Mouse (Mus musculus) layer of hippocampus, postnatal 25 days (tissue): ENCODE measurements at regions not wholly inside any gene's neighbourhood (a gene's known extent, or its start where the extent isn't known, plus 50 kb on each side); places are given as distances from the start of the nearest gene placed in this dataset.

Experiments used
- DNase-seq, 2 experiments: peaks; one replicate each; pipeline ENCODE4 v3.0.0; 2022; ENCODE audit warnings: mixed read lengths in 2 of 2, low spot score in 1 of 2; ENCODE audit errors: extremely low spot score in 1 of 2

DNA sequence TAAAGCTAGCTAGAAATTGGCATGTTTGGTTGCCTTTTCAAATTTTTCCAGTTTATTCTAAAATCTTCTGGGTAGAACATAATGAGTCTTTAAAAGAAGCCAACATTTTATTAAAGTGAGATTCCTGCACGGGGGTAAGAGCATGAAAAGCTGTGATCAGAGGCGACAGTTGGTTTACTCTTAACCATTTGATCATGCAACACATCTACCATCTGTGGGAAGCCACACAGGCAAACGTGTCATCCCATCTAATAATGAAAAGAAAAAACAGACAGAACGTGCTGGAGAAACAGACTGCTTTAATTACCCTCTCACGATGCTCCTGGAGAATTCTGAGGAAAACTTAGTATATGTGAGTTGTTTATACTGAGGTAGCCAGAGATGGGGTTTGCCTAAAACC, 115.4 kb upstream of the Pter start:
- DNase-seq: no peak

DNA sequence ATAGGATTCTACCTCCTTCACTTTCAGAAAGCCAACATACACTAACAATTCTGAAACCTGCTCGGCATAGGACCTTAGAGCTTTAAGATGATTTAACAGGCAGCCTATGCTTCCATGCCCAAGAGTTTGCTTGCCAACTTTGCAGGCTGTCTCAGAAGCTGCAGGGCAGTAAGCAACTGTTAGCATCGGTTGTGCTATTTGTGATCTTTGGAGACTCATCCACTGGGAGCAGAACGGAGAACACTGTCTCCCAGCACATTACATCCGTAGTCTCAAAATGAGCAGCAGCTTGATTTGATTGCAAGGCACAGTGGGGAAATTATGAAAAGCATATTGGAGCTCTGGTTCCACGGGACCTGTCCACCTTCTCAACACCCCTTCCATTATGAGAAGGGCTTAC, 108.5 kb upstream of the Pter start:
- no peak for DNase-seq

DNA sequence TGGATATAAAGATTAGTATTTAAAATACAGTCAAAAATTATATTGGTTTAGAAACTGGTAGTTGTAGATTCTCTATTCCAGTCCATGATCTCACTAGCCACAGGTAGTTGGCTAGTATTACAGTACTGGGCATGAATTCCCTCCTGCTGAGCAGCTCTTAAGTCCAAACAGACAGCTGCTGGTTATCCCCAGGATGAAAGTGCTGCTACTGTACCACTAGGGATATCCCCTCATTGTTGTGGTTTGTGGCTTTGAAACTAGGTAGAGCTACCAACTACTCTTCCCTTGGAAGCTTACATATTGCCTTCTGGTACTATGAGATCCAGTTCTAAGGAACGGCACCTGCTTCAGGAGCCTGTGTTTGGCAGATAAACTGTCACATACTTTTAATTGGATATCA, 97.9 kb upstream of the Pter start:
- DNase-seq: no peak

DNA sequence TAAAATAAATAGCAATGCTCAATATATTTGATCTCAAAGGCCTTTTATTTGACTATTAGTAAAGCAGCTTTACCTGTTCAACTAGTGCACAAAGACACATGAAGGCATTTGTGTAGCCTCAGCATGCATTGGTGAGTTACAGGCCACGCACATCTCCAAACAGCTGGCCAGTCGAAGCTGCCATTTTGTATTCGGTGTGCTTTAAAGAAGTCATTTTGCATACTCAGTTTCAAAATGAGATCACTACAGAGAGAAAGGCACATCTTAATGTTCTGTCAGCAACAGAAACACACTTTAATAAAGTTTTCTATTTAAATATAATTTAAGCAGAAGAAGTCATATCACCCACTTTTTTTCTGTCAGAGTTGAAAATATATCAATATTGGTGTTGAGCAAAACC, 90.3 kb upstream of the Pter start:
- DNase-seq: no peak

DNA sequence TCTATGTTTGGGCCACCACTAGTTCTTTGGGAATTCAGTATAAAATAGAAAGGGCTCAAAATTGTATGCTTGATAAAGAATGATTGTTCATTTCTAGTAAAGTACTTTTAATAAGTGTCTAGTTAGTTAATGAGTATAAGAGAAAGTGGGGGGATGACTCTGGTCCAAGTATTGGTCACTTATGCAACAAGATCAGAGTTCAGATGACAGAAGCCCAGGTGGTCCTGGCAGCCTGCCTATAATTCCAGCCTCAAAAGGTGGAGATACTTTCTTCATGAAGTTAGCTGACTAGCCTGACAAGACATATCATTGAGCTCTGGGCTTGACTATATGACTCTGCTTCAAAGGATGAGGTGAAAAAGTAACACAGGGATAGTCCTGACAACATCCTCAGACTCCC, 57.3 kb upstream of the Pter start:
- no peak for DNase-seq

DNA sequence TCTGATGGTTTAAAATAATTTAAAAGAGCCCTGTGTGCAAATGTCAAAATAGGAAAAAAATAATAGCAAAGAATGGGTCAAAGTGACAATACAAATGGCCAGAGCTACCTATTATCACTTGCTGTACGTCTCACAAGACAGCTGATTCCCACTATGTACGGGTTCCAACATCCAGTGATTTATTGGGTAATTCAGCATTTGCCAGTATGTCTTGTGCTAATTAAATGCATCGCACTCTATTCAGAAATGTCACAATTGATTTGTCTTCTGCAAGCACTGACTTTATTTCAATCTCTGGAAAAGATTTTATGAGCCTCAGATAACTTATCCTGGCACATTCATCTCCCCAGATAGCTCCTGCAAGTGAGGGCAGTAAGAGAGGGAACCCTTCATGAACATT, 55.1 kb upstream of the Pter start:
- DNase-seq: no peak
